Mouse (Mus musculus) MEL (cell line): Measurements from ENCODE around the gene Sp9.

ENCODE experiments used
- BHLHE40 ChIP-seq: IDR thresholded peaks from 2 replicates; pipeline ENCODE4 v1.6.1; 2012; ENCODE audit warnings: low read depth, mild to moderate bottlenecking, inconsistent platforms, low read length, improper control_type of control experiment, borderline replicate concordance
- CHD2 ChIP-seq: IDR thresholded peaks from 2 replicates; pipeline ENCODE4 v1.6.1; 2011; ENCODE audit warnings: low read length, improper control_type of control experiment
- CTCF ChIP-seq, 3 experiments: IDR thresholded peaks in 2 of 3; conservative IDR thresholded peaks in 1 of 3; 2 replicates each; pipeline ENCODE4 v1.5.1; 2011 to 2012; ENCODE audit warnings: low read length in 3 of 3, low read depth in 2 of 3, mild to moderate bottlenecking in 2 of 3, improper control_type of control experiment in 1 of 3, inconsistent platforms in 1 of 3, mixed read lengths in 1 of 3, moderate library complexity in 1 of 3; ENCODE audit not compliant: control insufficient read depth in 1 of 3, insufficient read depth in 1 of 3, poor library complexity in 1 of 3, severe bottlenecking in 1 of 3
- EP300 ChIP-seq, 2 experiments: IDR thresholded peaks; 2 replicates each; pipeline ENCODE4 v1.6.1; 2011; ENCODE audit warnings: improper control_type of control experiment in 2 of 2, low read length in 2 of 2, low read depth in 1 of 2, mild to moderate bottlenecking in 1 of 2
- GATA1 ChIP-seq: IDR thresholded peaks from 2 replicates; pipeline ENCODE4 v1.6.1; 2011; ENCODE audit warnings: low read depth, low read length, improper control_type of control experiment
- MAX ChIP-seq: IDR thresholded peaks from 2 replicates; pipeline ENCODE4 v1.6.1; 2011; ENCODE audit warnings: low read length, improper control_type of control experiment
- POLR2A ChIP-seq, 2 experiments: IDR thresholded peaks; 2 replicates each; pipeline ENCODE4 v1.6.1; 2011 to 2012; ENCODE audit warnings: low read length in 2 of 2, mild to moderate bottlenecking in 2 of 2, control low read depth in 1 of 2, improper control_type of control experiment in 1 of 2, low read depth in 1 of 2, moderate library complexity in 1 of 2; ENCODE audit not compliant: control insufficient read depth in 1 of 2, insufficient read depth in 1 of 2, poor library complexity in 1 of 2
- TAL1 ChIP-seq: IDR thresholded peaks from 2 replicates; pipeline ENCODE4 v1.6.1; 2012; ENCODE audit warnings: mild to moderate bottlenecking, inconsistent platforms, low read length, moderate library complexity, mixed read lengths

GRCm38 (mm10) chr2:73279271-73280038, 7.7 kb downstream of the Sp9 start:
- TF ChIP-seq BHLHE40 (no peak), CTCF (IDR thresholded peaks at IDR 0.05 in 2 of 3, conservative IDR thresholded peaks at IDR 0.05 in 1 of 3; ENCODE audit: control insufficient read depth in 1 of 3, insufficient read depth in 1 of 3, low read depth in 2 of 3, low read length in 3 of 3, poor library complexity in 1 of 3, severe bottlenecking in 1 of 3) (no peak), EP300 (IDR thresholded peaks at IDR 0.05; ENCODE audit: low read depth in 1 of 2, low read length in 2 of 2) (no peak), CHD2 (no peak), GATA1 (no peak), TAL1 (no peak), POLR2A (IDR thresholded peaks at IDR 0.05; ENCODE audit: control insufficient read depth in 1 of 2, insufficient read depth in 1 of 2, low read depth in 1 of 2, low read length in 2 of 2, poor library complexity in 1 of 2) (no peak), MAX (no peak)
